Mouse (Mus musculus): ENCODE results near the gene Gm42417. TPM values are rescaled to one million over a fixed set of nuclear protein-coding genes. Genes with fewer than 3 reads are reported as not detected.
"Not testable (repeated sequence)": the region's sequence is repeated elsewhere in the genome, so short reads cannot be mapped to it uniquely, and the experiment has no call there.

Gm42417 gene
- total RNA-seq, 1 experiment from 2014 or later, result not detected

- no peak for ATAC-seq (replicated peaks; ENCODE audit: insufficient number of reproducible peaks, low FRiP score, low TSS enrichment, poor library complexity, severe bottlenecking)
These were observed 11.0 kb upstream of the Gm42417 start for GRCm38 (mm10) chr1:36550075-36550863.

DNA sequence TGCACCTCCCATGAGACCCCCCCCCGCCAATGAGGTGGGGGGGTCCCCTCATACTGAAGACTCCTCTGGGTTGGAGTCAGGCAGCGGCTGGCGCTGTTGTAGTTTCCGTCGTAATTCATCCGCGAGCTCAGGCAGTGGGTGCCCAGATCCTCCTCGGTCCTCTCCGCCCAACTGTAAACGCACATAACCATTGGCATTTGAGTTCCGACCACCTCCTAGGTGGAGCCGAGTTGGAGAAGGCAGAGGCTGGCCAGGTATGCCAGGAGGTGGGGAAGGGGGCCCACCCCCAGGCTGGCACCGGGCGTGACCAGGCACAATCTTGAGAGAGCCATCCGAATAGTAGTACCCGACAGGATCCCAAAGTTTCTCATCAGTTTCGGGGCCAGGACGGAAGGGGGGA, 10.3 kb upstream of the Gm42417 start:
- no peak for ATAC-seq (replicated peaks; ENCODE audit: insufficient number of reproducible peaks, low FRiP score, low TSS enrichment, poor library complexity, severe bottlenecking)

DNA sequence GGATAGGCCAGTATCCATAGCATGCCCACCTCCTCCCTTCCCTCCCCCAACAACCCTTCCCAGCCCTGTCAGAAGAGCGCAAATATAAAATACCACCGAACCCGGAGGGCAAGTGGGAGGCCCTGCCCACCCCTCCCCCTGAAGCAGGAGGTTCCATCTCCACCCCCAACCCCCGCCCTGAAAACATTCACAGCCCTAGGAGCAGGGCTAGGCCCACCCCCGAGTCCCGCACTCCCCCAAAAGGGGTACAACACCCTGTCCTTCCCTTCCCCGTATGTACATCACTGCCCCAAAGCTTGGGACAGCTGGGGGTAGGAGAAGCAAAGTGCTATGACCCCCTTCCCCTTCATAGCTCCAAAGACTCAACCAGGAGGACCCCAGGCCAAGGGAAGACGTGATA, 9.5 kb upstream of the Gm42417 start:
- ATAC-seq (replicated peaks; ENCODE audit: insufficient number of reproducible peaks, low FRiP score, low TSS enrichment, poor library complexity, severe bottlenecking), result no peak

DNA sequence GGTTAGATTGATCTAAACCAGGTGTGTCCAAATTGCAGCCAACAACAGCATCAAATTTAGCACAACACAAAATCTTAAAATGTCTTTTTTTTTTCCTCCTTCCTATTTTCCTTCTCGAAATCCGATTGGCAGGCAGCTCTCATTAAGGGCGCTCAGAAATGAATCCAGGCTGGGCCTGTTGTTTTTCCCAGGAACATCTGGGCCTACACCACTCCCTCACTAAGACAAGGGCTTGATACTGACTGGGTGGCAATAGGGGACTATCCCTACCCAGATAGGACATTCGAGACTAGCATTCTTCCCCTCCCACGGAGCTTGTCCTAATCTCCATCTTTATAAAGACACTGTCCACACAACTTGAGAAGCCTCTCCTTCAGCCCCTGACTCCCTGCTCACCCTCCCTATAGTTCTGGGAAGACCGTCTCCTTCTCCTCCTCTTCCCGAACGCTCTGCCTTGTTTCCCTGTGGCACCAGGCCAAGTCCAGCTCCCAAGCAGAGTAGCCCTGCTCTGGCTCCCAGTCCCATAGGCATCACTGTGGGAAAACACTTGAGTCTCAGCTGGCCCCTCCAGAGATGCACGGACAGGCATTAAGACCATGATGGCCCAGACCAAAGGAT, 8.9 kb upstream of the Gm42417 start:
- no peak for ATAC-seq (replicated peaks; ENCODE audit: insufficient number of reproducible peaks, low FRiP score, low TSS enrichment, poor library complexity, severe bottlenecking)

- peak; percentile 99 for ATAC-seq (replicated peaks; ENCODE audit: insufficient number of reproducible peaks, low FRiP score, low TSS enrichment, poor library complexity, severe bottlenecking)
These were observed 7.8 kb upstream of the Gm42417 start, which contains the start of gene Ankrd39 for GRCm38 (mm10) chr1:36546888-36547471. Ankrd39 (minus strand) TSS chr1:36547445.

GRCm38 (mm10) chr1:36545845-36546600, 6.8 kb upstream of the Gm42417 start:
- ATAC-seq (replicated peaks; ENCODE audit: insufficient number of reproducible peaks, low FRiP score, low TSS enrichment, poor library complexity, severe bottlenecking), result no peak

GRCm38 (mm10) chr1:36545382-36545781, 6.2 kb upstream of the Gm42417 start:
- no peak for ATAC-seq (replicated peaks; ENCODE audit: insufficient number of reproducible peaks, low FRiP score, low TSS enrichment, poor library complexity, severe bottlenecking)

DNA sequence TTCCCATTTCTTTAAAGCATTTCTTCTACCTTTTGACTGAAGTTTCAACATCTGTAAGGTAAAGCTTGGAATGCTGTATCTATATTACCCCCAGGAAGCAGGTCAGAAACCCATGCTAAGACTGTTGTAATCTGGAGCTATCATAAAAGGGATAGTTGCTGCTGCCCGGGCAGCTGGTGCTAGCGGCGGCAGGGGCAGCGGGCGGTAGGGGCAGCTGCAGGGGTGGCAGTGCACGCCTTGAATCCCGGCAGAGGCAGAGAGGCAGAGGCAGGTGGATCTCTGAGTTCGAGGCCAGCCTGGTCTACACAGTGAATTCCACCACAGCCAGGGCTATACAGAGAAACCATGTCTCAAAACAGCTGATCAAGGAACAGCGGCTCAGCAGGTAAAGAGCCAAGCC, 3.7 kb upstream of the Gm42417 start:
- no peak for ATAC-seq (replicated peaks; ENCODE audit: insufficient number of reproducible peaks, low FRiP score, low TSS enrichment, poor library complexity, severe bottlenecking)

GRCm38 (mm10) chr1:36541844-36542243, 2.6 kb upstream of the Gm42417 start:
- no peak for ATAC-seq (replicated peaks; ENCODE audit: insufficient number of reproducible peaks, low FRiP score, low TSS enrichment, poor library complexity, severe bottlenecking)

GRCm38 (mm10) chr1:36540807-36541206, 1.6 kb upstream of the Gm42417 start:
- no peak for ATAC-seq (replicated peaks; ENCODE audit: insufficient number of reproducible peaks, low FRiP score, low TSS enrichment, poor library complexity, severe bottlenecking)

GRCm38 (mm10) chr1:36540132-36540531, 903 bp upstream of the Gm42417 start:
- ATAC-seq (replicated peaks; ENCODE audit: insufficient number of reproducible peaks, low FRiP score, low TSS enrichment, poor library complexity, severe bottlenecking), result no peak

GRCm38 (mm10) chr1:36538727-36539126, 502 bp downstream of the Gm42417 start:
- no peak for ATAC-seq (replicated peaks; ENCODE audit: insufficient number of reproducible peaks, low FRiP score, low TSS enrichment, poor library complexity, severe bottlenecking)

- not testable (repeated sequence) for ATAC-seq (replicated peaks; ENCODE audit: insufficient number of reproducible peaks, low FRiP score, low TSS enrichment, poor library complexity, severe bottlenecking)
These were observed 2.4 kb downstream of the Gm42417 start, which contains the start of gene Ankrd23 for GRCm38 (mm10) chr1:36536783-36537182. Ankrd23 (minus strand) TSS chr1:36536883.

- ATAC-seq (replicated peaks; ENCODE audit: insufficient number of reproducible peaks, low FRiP score, low TSS enrichment, poor library complexity, severe bottlenecking), result no peak
These were observed 2.9 kb downstream of the Gm42417 start for GRCm38 (mm10) chr1:36536397-36536728.

DNA sequence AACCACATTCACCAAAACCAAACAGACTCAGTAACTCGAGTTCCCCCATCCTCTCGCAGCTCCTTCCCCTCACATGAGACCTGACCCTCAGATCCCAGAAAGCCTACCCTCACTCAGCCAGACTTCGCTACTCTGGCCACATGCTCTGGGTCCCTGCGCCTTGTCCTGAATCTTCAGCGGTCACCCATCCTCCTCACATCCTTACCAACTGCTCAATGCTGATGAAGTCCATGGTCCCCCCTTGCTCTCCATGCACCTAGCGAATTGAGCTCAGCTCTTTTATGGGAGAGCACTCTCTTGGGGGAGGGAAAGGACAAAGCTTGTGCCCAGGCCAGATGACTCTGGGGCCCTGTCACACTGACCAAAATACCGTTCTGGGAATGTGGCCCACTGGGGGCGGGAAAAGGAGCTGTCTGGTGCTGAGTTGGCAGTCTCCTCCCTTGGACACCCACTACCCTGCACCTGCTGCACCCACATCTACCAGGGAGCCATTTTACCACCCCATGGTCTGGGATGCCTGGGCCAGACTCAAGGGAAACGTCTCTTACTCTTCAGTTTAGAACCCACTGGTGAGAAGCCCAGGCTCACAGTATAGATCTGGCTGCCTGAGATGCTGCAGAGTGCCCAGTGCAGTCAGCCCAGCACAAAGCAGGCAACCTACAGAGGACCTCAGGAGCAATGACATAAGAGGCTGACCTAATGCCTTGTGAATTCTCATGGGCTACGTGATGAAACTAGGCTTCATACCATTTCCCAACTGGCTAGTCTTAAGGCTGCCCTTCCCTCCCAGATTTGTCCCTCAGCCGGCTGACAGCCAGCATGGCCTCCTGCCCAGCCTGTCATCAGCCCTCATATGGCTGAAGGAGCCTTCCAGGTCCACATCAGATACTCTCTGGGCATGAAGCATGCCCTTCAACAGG, 3.5 kb downstream of the Gm42417 start:
- ATAC-seq (replicated peaks; ENCODE audit: insufficient number of reproducible peaks, low FRiP score, low TSS enrichment, poor library complexity, severe bottlenecking), result no peak

DNA sequence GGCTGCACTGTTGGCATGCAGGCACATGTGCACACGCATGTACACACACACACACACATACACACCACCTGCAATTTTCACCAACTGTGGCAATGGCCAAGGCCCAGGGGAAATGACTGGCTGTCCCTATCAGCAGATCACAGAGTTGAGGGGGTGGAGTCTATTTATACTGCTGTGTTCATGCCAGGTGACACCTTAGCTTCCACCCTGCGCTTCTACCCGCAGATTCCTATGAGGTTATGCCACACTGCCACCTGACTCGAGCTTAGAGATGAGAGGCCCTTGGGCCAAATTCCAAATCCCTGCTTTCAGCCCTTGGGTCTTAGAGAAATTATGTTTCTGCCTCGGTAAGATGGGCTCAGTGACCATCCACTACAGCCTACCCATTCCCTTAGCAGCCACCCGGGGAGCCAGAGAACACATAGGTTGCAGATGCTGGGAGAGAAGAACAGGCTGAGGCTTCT, 4.6 kb downstream of the Gm42417 start:
- ATAC-seq (replicated peaks; ENCODE audit: insufficient number of reproducible peaks, low FRiP score, low TSS enrichment, poor library complexity, severe bottlenecking), result no peak

DNA sequence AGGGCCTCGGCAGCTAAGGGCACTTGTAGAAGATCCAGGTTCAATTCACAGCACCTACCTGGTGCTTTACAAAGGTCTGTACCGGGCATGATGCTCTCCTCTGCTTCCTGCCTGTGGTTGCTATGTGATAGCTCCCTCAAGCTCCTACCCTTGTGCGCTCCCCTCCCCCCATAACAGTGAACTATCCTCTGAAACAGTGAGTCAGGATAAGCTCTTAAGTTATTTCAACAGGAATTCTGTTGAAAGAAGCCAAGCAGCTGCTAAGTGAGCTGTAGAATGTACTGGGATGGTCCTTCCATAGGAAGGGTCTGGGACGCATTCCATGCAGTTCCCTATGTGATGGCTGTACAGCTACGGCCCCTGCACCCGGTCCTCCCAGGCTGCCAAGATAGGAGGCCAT, 5.7 kb downstream of the Gm42417 start:
- no peak for ATAC-seq (replicated peaks; ENCODE audit: insufficient number of reproducible peaks, low FRiP score, low TSS enrichment, poor library complexity, severe bottlenecking)

GRCm38 (mm10) chr1:36531461-36531860, 7.8 kb downstream of the Gm42417 start:
- no peak for ATAC-seq (replicated peaks; ENCODE audit: insufficient number of reproducible peaks, low FRiP score, low TSS enrichment, poor library complexity, severe bottlenecking)
